Mouse (Mus musculus) testis, postnatal 10 days (tissue): ENCODE results near the gene Ankrd33b.

ENCODE experiments used
- DNase-seq: peaks from one replicate; pipeline ENCODE4 v3.0.0; 2021; ENCODE audit warnings: low spot score

The Ankrd33b gene

GRCm38 (mm10) chr15:31337983-31338382 lies 29.5 kb downstream of the Ankrd33b start:
- DNase-seq = no peak

GRCm38 (mm10) chr15:31337192-31337741 lies 30.3 kb downstream of the Ankrd33b start:
- DNase-seq = no peak

- DNase-seq = no peak
Measured at GRCm38 (mm10) chr15:31336685-31337084, 30.8 kb downstream of the Ankrd33b start.

- DNase-seq = no peak
Measured at GRCm38 (mm10) chr15:31334829-31335228, 32.7 kb downstream of the Ankrd33b start.

- DNase-seq = no peak
Measured at GRCm38 (mm10) chr15:31332541-31333163, 34.9 kb downstream of the Ankrd33b start.

GRCm38 (mm10) chr15:31331742-31332141 lies 35.8 kb downstream of the Ankrd33b start:
- no peak for DNase-seq

GRCm38 (mm10) chr15:31328082-31328614 lies 39.4 kb downstream of the Ankrd33b start:
- no peak for DNase-seq

- no peak for DNase-seq
Measured at GRCm38 (mm10) chr15:31325660-31326354, 41.7 kb downstream of the Ankrd33b start.

GRCm38 (mm10) chr15:31324551-31324950 lies 43.0 kb downstream of the Ankrd33b start:
- DNase-seq = no peak

GRCm38 (mm10) chr15:31323684-31324083 lies 43.8 kb downstream of the Ankrd33b start:
- DNase-seq = no peak

- no peak for DNase-seq
Measured at GRCm38 (mm10) chr15:31320598-31321377, 46.7 kb downstream of the Ankrd33b start.

- DNase-seq = no peak
Measured at GRCm38 (mm10) chr15:31319046-31319445, 48.5 kb downstream of the Ankrd33b start.

- DNase-seq = no peak
Measured at GRCm38 (mm10) chr15:31318158-31318955, 49.2 kb downstream of the Ankrd33b start.

- no peak for DNase-seq
Measured at GRCm38 (mm10) chr15:31317056-31317805, 50.3 kb downstream of the Ankrd33b start.

GRCm38 (mm10) chr15:31315630-31316231 lies 51.8 kb downstream of the Ankrd33b start:
- DNase-seq = peak; percentile 87

GRCm38 (mm10) chr15:31312001-31312400 lies 55.5 kb downstream of the Ankrd33b start:
- no peak for DNase-seq

- peak; percentile 70 for DNase-seq
Measured at GRCm38 (mm10) chr15:31309526-31309925, 58.0 kb downstream of the Ankrd33b start.

GRCm38 (mm10) chr15:31306726-31307125 lies 60.8 kb downstream of the Ankrd33b start:
- no peak for DNase-seq

GRCm38 (mm10) chr15:31305181-31305580 lies 62.3 kb downstream of the Ankrd33b start:
- DNase-seq = no peak

- no peak for DNase-seq
Measured at GRCm38 (mm10) chr15:31304302-31304701, 63.2 kb downstream of the Ankrd33b start.
